Mouse (Mus musculus): Measurements from ENCODE around the gene Rnf4.

- TF ChIP-seq CTCF (IDR thresholded peaks at IDR 0.05) (no peak), EP300 (IDR thresholded peaks at IDR 0.05) (no peak)
These were observed 34.8 kb downstream of the Rnf4 start for GRCm38 (mm10) chr5:34370840-34371239.

Data from lung, postnatal 0 days (tissue).